Mouse (Mus musculus) left cerebral cortex, postnatal 14 days (tissue): ENCODE data around the gene Psg17. TPM values are rescaled to one million over a fixed set of nuclear protein-coding genes. Genes with fewer than 3 reads are reported as not detected.

ENCODE experiments used
- DNase-seq, 2 experiments: peaks; one replicate each; pipeline ENCODE4 v3.0.0; 2021 to 2022; ENCODE audit warnings: low spot score in 2 of 2, mixed read lengths in 1 of 2
- intact Hi-C: fragments of 180-260 bp; cut with DNase I; formaldehyde crosslinking; loops from one replicate; pipeline ENCODE4 v1.15.1; 2025
- total RNA-seq, 2 experiments: library from RNA; stranded (reverse); gene quantifications; 2 replicates each; pipeline ENCODE4 v1.2.3; 2021

Psg17 gene
- total RNA-seq, 2 experiments from 2014 or later, result not detected

GRCm38 (mm10) chr7:18779337-18779781, 42.0 kb downstream of the Psg17 start:
- no peak for DNase-seq

More at GRCm38 (mm10) chr7:18779337-18779781, 42.0 kb downstream of the Psg17 start:
- intact Hi-C loops, result no loop called here

Other genes starting within 250 kb of the Psg17 start
- not detected for gene Psg23, start 205.1 kb downstream of the Psg17 start, total RNA-seq
- gene Psg21, start 164.9 kb downstream of the Psg17 start, total RNA-seq, result not detected
- gene Psg20, start 135.4 kb downstream of the Psg17 start, total RNA-seq, result not detected
- not detected for gene Psg22, start 103.5 kb downstream of the Psg17 start, total RNA-seq
- gene Psg19, start 23.1 kb downstream of the Psg17 start, total RNA-seq, result not detected
- 1 to 10 TPM; 1.3 to 2.0 TPM for gene Mill2, start 18.4 kb upstream of the Psg17 start, total RNA-seq
- 10 to 100 TPM; 25.1 to 34.5 TPM for gene Pglyrp1, start 49.7 kb upstream of the Psg17 start, total RNA-seq
- 10 to 100 TPM; 11.6 to 13.0 TPM for gene Ccdc61, start 88.8 kb upstream of the Psg17 start, total RNA-seq
- 100 to 1,000 TPM; 105 to 110 TPM for gene Nova2, start 104.3 kb upstream of the Psg17 start, total RNA-seq
- gene Nanos2, start 165.8 kb upstream of the Psg17 start, total RNA-seq, result under 1 TPM; 0.42 to 0.75 TPM
- gene Mypop, start 169.6 kb upstream of the Psg17 start, total RNA-seq, result 10 to 100 TPM; 39.9 to 42.2 TPM
- 10 to 100 TPM; 42.5 to 45.2 TPM for gene Irf2bp1, start 182.4 kb upstream of the Psg17 start, total RNA-seq
- not detected for gene Foxa3, start 201.9 kb upstream of the Psg17 start, total RNA-seq
- gene Sympk, start 202.8 kb upstream of the Psg17 start, total RNA-seq, result 100 to 1,000 TPM; 106 to 109 TPM
- gene Rsph6a, start 233.1 kb upstream of the Psg17 start, total RNA-seq, result under 1 TPM; 0.29 to 0.49 TPM